Mouse (Mus musculus): ENCODE measurements around the gene Slc22a12. TPM values are rescaled to one million over a fixed set of nuclear protein-coding genes. Genes with fewer than 3 reads are reported as not detected.

The Slc22a12 gene
- total and polyA plus RNA-seq, 3 experiments = 0.17 to 1.2 (median 0.94) TPM

- Histone ChIP-seq H3K27ac (ENCODE audit: insufficient read depth, low read depth) (no peak overlapping the region), H3K27me3 (replicated peaks) (peaks cover 95% of the 10 kb centered on the region), H3K9ac (ENCODE audit: insufficient read depth, low read depth) (no peak overlapping the region), H3K79me2 (replicated peaks; ENCODE audit: control insufficient read depth, extremely low read depth, insufficient read depth, poor library complexity, severe bottlenecking) (no peaks in the 10 kb centered on the region), H3K36me3 (replicated peaks in 1 of 2; ENCODE audit: control insufficient read depth in 1 of 2, insufficient read depth in 1 of 2, low read length in 1 of 2) (no peaks in the 10 kb centered on the region), H3K4me1 (ENCODE audit: control insufficient read depth in 1 of 2, insufficient read depth in 2 of 2) (peaks cover 4 to 28% of the 10 kb centered on the region in 2 experiments; a peak in 3 of 4 replicates), H3K9me3 (replicated peaks; ENCODE audit: low read length) (no peaks in the 10 kb centered on the region), H3K4me3 (replicated peaks in 1 of 3; ENCODE audit: low read depth in 2 of 3, low read length in 2 of 3, poor library complexity in 1 of 3) (no peak overlapping the region), H3K4me2 (ENCODE audit: insufficient read depth, low read depth, poor library complexity, severe bottlenecking) (no peak overlapping the region)
- dilution Hi-C loops (cut with MboI; ENCODE audit: extremely low pct_ligation_motif_present, extremely low pct_unique_long_range_greater_than_20kb, low sequenced_read_pairs) = no loop called here
- in situ Hi-C loops (cut with MboI; ENCODE audit: low pct_ligation_motif_present, low pct_unique_long_range_greater_than_20kb, low sequenced_read_pairs) = no loop called here
- TF ChIP-seq MYC (IDR thresholded peaks at IDR 0.05; ENCODE audit: low read depth, low read length) (no peak), CHD2 (IDR thresholded peaks at IDR 0.05; ENCODE audit: low read length) (no peak), HCFC1 (IDR thresholded peaks at IDR 0.05; ENCODE audit: low read depth, low read length) (no peak), NELFE (IDR thresholded peaks at IDR 0.05; ENCODE audit: low read depth, low read length) (no peak), CTCF (conservative IDR thresholded peaks at IDR 0.05 in 1 of 2, IDR thresholded peaks at IDR 0.05 in 1 of 2; ENCODE audit: low read depth in 2 of 2, low read length in 2 of 2) (no peak), JUN (IDR thresholded peaks at IDR 0.05; ENCODE audit: insufficient read depth, low read depth, low read length) (no peak), POLR2A (IDR thresholded peaks at IDR 0.05; ENCODE audit: low read depth, low read length) (no peak), ELF1 (IDR thresholded peaks at IDR 0.05; ENCODE audit: low read depth, low read length) (no peak)
- no peak for DNase-seq (ENCODE audit: extremely low read depth)
Measured at GRCm38 (mm10) chr19:6503926-6504655, 38.7 kb downstream of the Slc22a12 start.

GRCm38 (mm10) chr19:6502543-6503319, 40.1 kb downstream of the Slc22a12 start:
- Histone ChIP-seq H3K4me2 (ENCODE audit: insufficient read depth, low read depth, poor library complexity, severe bottlenecking) (no peak overlapping the region), H3K9ac (ENCODE audit: insufficient read depth, low read depth) (no peak overlapping the region), H3K27ac (ENCODE audit: insufficient read depth, low read depth) (no peak overlapping the region), H3K4me1 (ENCODE audit: control insufficient read depth in 1 of 2, insufficient read depth in 2 of 2) (peaks cover 4 to 23% of the 10 kb centered on the region in 2 experiments; a peak in 3 of 4 replicates), H3K36me3 (replicated peaks in 1 of 2; ENCODE audit: control insufficient read depth in 1 of 2, insufficient read depth in 1 of 2, low read length in 1 of 2) (no peaks in the 10 kb centered on the region), H3K79me2 (replicated peaks; ENCODE audit: control insufficient read depth, extremely low read depth, insufficient read depth, poor library complexity, severe bottlenecking) (no peaks in the 10 kb centered on the region), H3K4me3 (replicated peaks in 1 of 3; ENCODE audit: low read depth in 2 of 3, low read length in 2 of 3, poor library complexity in 1 of 3) (no peak overlapping the region), H3K9me3 (replicated peaks; ENCODE audit: low read length) (no peaks in the 10 kb centered on the region), H3K27me3 (replicated peaks) (peaks cover 99% of the 10 kb centered on the region)
- DNase-seq (ENCODE audit: extremely low read depth) = no peak
- in situ Hi-C loops (cut with MboI; ENCODE audit: low pct_ligation_motif_present, low pct_unique_long_range_greater_than_20kb, low sequenced_read_pairs) (no loop called here), dilution Hi-C loops (cut with MboI; ENCODE audit: extremely low pct_ligation_motif_present, extremely low pct_unique_long_range_greater_than_20kb, low sequenced_read_pairs) (no loop called here)
- TF ChIP-seq POLR2A (IDR thresholded peaks at IDR 0.05; ENCODE audit: low read depth, low read length) (no peak), EP300 (IDR thresholded peaks at IDR 0.05; ENCODE audit: low read length) (no peak), USF1 (IDR thresholded peaks at IDR 0.05; ENCODE audit: low read depth, low read length) (no peak), RAD21 (IDR thresholded peaks at IDR 0.05; ENCODE audit: low read depth, low read length) (no peak), MAX (IDR thresholded peaks at IDR 0.05; ENCODE audit: low read length) (no peak), CTCF (conservative IDR thresholded peaks at IDR 0.05 in 1 of 2, IDR thresholded peaks at IDR 0.05 in 1 of 2; ENCODE audit: low read depth in 2 of 2, low read length in 2 of 2) (no peak)
